Comparison of ENCODE assay signal across 8 mouse cellular contexts in the genomic region with DNA sequence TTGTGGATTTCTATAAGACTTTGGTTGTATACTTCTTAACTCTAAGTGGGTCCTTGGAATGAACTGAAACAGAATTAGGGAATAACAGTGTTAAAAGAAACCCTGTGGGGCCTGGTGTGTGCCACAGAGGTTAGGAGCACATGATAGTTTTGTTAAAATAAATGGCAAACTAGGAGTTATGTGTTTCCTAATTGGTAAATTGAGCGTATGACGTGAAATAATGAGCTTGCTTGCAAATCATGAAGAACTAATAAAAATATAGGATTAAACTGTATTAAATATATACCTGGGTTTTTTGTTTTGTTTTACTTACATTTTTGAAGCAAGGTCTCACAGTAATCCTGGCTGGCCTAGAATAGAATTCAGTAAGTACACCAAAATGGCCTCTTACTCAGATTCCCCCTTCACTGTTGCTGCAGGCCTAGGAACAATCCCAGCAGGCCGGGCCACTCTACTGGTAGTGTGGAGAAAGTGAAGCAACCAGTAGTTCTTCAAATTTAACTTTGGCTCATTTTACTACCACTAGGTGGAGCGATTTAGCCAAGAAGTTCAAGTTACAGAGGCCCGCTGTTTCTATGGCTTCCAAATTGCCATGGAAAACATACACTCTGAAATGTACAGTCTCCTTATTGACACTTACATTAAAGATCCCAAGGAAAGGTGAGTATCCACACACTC. TPM values are rescaled to one million over a fixed set of nuclear protein-coding genes. Genes with fewer than 3 reads are reported as not detected.
A peak's percentile ranks its signal among the peaks of the same experiment; 100 is the strongest.
DNase-seq lines count a peak whose midpoint lies in the region; ATAC-seq lines count a peak whose summit lies in the region.

No protein-coding gene starts in this region.

- H3K9me3 ChIP-seq in heart, embryonic 13.5 days, result no peaks in the 10 kb centered on the region
- H3K9me3 ChIP-seq in lung, embryonic 15.5 days, result no peaks in the 10 kb centered on the region

- H3K4me3 ChIP-seq in heart, embryonic 13.5 days, result peak overlapping the region; percentile 95
- peak overlapping the region; percentile 82 for H3K4me3 ChIP-seq in lung, embryonic 15.5 days

- peak overlapping the region; percentile 92 for H3K9ac ChIP-seq in heart, embryonic 13.5 days
- peak overlapping the region; percentile 82; the same call in 1 of the 2 replicates for H3K9ac ChIP-seq in lung, embryonic 15.5 days

- peak overlapping the region; percentile 84 for H3K27ac ChIP-seq in heart, embryonic 13.5 days (replicated peaks)
- peak overlapping the region; percentile 87 for H3K27ac ChIP-seq in lung, embryonic 15.5 days

- H3K36me3 ChIP-seq in heart, embryonic 13.5 days, result peaks cover 51% of the 10 kb centered on the region
- peaks cover 30% of the 10 kb centered on the region for H3K36me3 ChIP-seq in lung, embryonic 15.5 days

- WGBS in heart, embryonic 13.5 days, result 35% methylated on average over 5 of the region's 5 CpGs
- 30% methylated on average over 5 of the region's 5 CpGs for WGBS in lung, embryonic 15.5 days

- DNase-seq in adrenal gland, adult (ENCODE audit: inconsistent age in 2 of 2, low spot score in 1 of 2), result peak; percentile 48 to 91
- no peak for DNase-seq in adrenal gland, adult 8-10 months
- peak; percentile 95 for DNase-seq in NIH3T3 (ENCODE audit: low read depth)
- peak; percentile 82 for DNase-seq in embryo, embryonic 11.5 days (ENCODE audit: low read depth, low spot score)
- peak; percentile 76 for DNase-seq in kidney, postnatal 10 days
- peak; percentile 22 for DNase-seq in retina, adult 2 months (ENCODE audit: low read depth, low spot score)

- H3K4me2 ChIP-seq in heart, embryonic 13.5 days, result peak overlapping the region; percentile 93
- peak overlapping the region; percentile 94 for H3K4me2 ChIP-seq in lung, embryonic 15.5 days

- no peak for ATAC-seq in heart, embryonic 13.5 days (ENCODE audit: extremely low read depth, insufficient number of reproducible peaks, low FRiP score, low TSS enrichment)
- peak; percentile 11; the same call in 1 of the 2 replicates for ATAC-seq in lung, embryonic 15.5 days (ENCODE audit: borderline replicate concordance, extremely low read depth, low FRiP score, low TSS enrichment)

- H3K27me3 ChIP-seq in heart, embryonic 13.5 days (replicated peaks), result no peaks in the 10 kb centered on the region
- no peaks in the 10 kb centered on the region for H3K27me3 ChIP-seq in lung, embryonic 15.5 days

- H3K4me1 ChIP-seq in heart, embryonic 13.5 days, result peaks cover 60% of the 10 kb centered on the region
- peaks cover 49% of the 10 kb centered on the region for H3K4me1 ChIP-seq in lung, embryonic 15.5 days

RNA-seq across cellular contexts. Expression of a gene that starts 1.9 kb away (rescaled TPM):
- total RNA-seq in adrenal gland, adult 8-10 months (2022), result 10 to 100 TPM in 1 of 4 experiments, 1 to 10 TPM in 3; 4.9 to 10.4 (median 6.8) TPM
- 248 and 263 TPM in 2 replicates for polyA plus RNA-seq in heart, embryonic 13.5 days (2015; fragmentation: Nextera tagmentation; extraction: Ambion mirVana)
- 222 and 224 TPM in 2 replicates for polyA plus RNA-seq in lung, embryonic 15.5 days (2015; fragmentation: Nextera tagmentation; extraction: Ambion mirVana)

RNA-seq across cellular contexts. Expression of a gene that starts 28.4 kb away (rescaled TPM):
- total RNA-seq in adrenal gland, adult 8-10 months (2022), result 1 to 10 TPM; 4.2 to 6.5 (median 6.4) TPM
- 0.56 and 1.2 TPM in 2 replicates for polyA plus RNA-seq in heart, embryonic 13.5 days (2015; fragmentation: Nextera tagmentation; extraction: Ambion mirVana)
- polyA plus RNA-seq in lung, embryonic 15.5 days (2015; fragmentation: Nextera tagmentation; extraction: Ambion mirVana), result 2.1 and 2.2 TPM in 2 replicates

RNA-seq across cellular contexts. Expression of a gene that starts 58.9 kb away (rescaled TPM):
- total RNA-seq in adrenal gland, adult 8-10 months (2022), result 10 to 100 TPM; 10.9 to 15.3 (median 13.7) TPM
- 16.8 and 17.5 TPM in 2 replicates for polyA plus RNA-seq in heart, embryonic 13.5 days (2015; fragmentation: Nextera tagmentation; extraction: Ambion mirVana)
- polyA plus RNA-seq in lung, embryonic 15.5 days (2015; fragmentation: Nextera tagmentation; extraction: Ambion mirVana), result 12.6 and 15.0 TPM in 2 replicates
